Mouse (Mus musculus) limb, embryonic 10.5 days (tissue): ENCODE measurements around the gene Trip13. TPM values are rescaled to one million over a fixed set of nuclear protein-coding genes. Genes with fewer than 3 reads are reported as not detected.
A peak's percentile ranks its signal among the peaks of the same experiment; 100 is the strongest.

Source experiments
- DNase-seq: peaks from one replicate; pipeline ENCODE4 v3.0.0-alpha.2; 2017; ENCODE audit warnings: low spot score
- H3K27ac ChIP-seq: fragments of 300-500 bp; sonication (generic); 2 replicates; pipeline ENCODE4 v1.5.1; 2016; ENCODE audit warnings: mild to moderate bottlenecking
- H3K27me3 ChIP-seq: fragments of 300-500 bp; sonication (generic); 2 replicates; pipeline ENCODE4 v1.6.1; 2016; ENCODE audit warnings: low read depth, mild to moderate bottlenecking; ENCODE audit not compliant: poor library complexity, severe bottlenecking
- H3K36me3 ChIP-seq: fragments of 300-500 bp; sonication (generic); 2 replicates; pipeline ENCODE4 v1.6.1; 2016; ENCODE audit warnings: mild to moderate bottlenecking, moderate library complexity
- H3K4me1 ChIP-seq: fragments of 300-500 bp; sonication (generic); 2 replicates; pipeline ENCODE4 v1.6.1; 2016
- H3K4me3 ChIP-seq: fragments of 300-500 bp; sonication (generic); 2 replicates; pipeline ENCODE4 v1.5.1; 2016; ENCODE audit warnings: mild to moderate bottlenecking, moderate library complexity
- H3K9me3 ChIP-seq: fragments of 300-500 bp; sonication (generic); replicated peaks from 2 replicates; pipeline ENCODE4 v1.6.1; 2016; ENCODE audit warnings: mild to moderate bottlenecking
- whole genome bisulfite sequencing: fragments of 180-500 bp; shearing (Covaris S2); methylation state at CpG from one replicate; pipeline ENCODE4 v1.1.7; 2016; 5-methylcytosine and 5-hydroxymethylcytosine counted together
- polyA plus RNA-seq: library from polyadenylated mRNA; unstranded; fragments of >200 nt; fragmentation: Nextera tagmentation; extraction: Ambion mirVana; gene quantifications from 2 replicates; pipeline ENCODE4 v1.2.1, GENCODE M21; 2016

Trip13 gene
- polyA plus RNA-seq = 80.2 and 81.1 TPM in 2 replicates

DNA sequence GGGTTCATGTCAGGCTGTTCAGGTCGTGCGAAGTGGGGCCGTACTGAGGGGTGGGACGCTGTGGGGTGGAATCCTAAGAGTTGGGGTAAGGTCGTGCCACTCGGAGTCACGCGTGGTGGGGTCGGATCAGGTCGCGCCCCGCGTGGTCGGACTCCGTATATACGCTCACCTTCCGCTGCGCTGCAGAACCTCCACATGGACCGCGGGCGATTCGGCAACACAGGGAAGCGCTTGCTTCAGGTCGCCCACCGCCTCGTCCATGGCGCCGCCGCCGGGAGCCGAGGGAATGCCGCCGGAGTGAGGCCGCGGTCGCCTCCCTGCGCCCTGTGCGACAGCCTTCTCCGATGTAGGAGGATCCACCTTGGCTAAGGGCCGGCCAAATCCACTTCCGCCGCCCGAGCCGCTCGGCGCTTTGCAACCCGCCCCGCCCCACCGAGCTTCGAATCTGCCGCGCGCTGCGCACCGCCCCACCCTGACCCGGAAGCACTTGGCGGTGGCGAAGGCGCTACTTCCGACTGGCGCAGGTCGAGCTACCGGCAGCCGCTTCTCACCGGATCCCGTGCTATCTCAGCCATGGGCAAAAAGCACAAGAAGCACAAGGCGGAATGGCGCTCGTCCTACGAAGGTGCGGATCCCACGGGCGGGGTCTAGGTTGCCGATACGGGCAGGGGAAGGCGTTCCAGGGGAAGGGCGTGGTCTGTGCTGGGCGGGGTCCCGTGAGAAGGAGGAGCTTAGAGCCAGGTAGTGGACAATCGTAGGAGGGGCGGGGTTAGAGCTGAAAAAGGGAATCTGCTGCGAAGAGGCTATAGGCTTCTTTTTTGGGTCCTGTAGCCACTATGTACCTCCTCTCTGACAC lies at the start of gene Trip13, which contains the start of gene Brd9:
Gene Trip13 (minus strand): TSS at position 464 of the 856 bp plus-strand sequence.
Gene Brd9 (plus strand): TSS at position 491 of the 856 bp plus-strand sequence.
- Histone ChIP-seq H3K27ac (peak within 1 kb of the TSS; percentile 95), H3K36me3 (peaks cover 68% of the 10 kb centered on the region), H3K4me1 (peaks cover 14% of the 10 kb centered on the region), H3K4me3 (peak within 1 kb of the TSS; percentile 83), H3K27me3 (no peaks in the 10 kb centered on the region), H3K9me3 (no peaks in the 10 kb centered on the region)
- WGBS = under 1% methylated on average over 81 of the region's 82 CpGs
- DNase-seq = peak; percentile 97

- no peak overlapping the region for H3K27ac ChIP-seq
- WGBS = 88% methylated on average over 5 of the region's 5 CpGs
- no peaks in the 10 kb centered on the region for H3K36me3 ChIP-seq
- H3K27me3 ChIP-seq = no peaks in the 10 kb centered on the region
- no peaks in the 10 kb centered on the region for H3K9me3 ChIP-seq
- DNase-seq = no peak
- H3K4me3 ChIP-seq = no peak overlapping the region
- H3K4me1 ChIP-seq = no peaks in the 10 kb centered on the region
These were observed 39.4 kb upstream of the Trip13 start for GRCm38 (mm10) chr13:73976935-73977334.

DNA sequence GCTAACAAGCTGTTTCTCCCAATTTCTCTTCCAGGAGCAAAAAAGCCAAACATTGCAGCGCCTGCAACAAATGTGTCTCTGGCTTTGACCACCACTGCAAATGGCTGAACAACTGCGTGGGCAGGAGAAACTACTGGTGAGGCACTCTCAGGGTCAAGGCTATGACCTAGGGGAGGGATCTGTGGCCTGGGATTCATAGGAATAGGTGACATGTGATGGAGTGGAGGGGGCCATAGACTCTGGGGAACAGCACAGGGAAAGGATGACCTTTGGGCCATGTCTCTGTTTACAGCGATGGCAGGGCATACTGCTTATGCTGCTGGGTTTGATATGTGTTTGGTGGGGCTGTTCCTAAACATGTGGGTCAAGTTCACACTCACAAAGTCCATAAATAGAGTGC lies 36.9 kb upstream of the Trip13 start:
- no peaks in the 10 kb centered on the region for H3K27me3 ChIP-seq
- 92% methylated on average over 3 of the region's 3 CpGs for WGBS
- no peaks in the 10 kb centered on the region for H3K4me1 ChIP-seq
- no peak overlapping the region for H3K4me3 ChIP-seq
- DNase-seq = no peak
- H3K36me3 ChIP-seq = no peaks in the 10 kb centered on the region
- no peaks in the 10 kb centered on the region for H3K9me3 ChIP-seq
- no peak overlapping the region for H3K27ac ChIP-seq

DNA sequence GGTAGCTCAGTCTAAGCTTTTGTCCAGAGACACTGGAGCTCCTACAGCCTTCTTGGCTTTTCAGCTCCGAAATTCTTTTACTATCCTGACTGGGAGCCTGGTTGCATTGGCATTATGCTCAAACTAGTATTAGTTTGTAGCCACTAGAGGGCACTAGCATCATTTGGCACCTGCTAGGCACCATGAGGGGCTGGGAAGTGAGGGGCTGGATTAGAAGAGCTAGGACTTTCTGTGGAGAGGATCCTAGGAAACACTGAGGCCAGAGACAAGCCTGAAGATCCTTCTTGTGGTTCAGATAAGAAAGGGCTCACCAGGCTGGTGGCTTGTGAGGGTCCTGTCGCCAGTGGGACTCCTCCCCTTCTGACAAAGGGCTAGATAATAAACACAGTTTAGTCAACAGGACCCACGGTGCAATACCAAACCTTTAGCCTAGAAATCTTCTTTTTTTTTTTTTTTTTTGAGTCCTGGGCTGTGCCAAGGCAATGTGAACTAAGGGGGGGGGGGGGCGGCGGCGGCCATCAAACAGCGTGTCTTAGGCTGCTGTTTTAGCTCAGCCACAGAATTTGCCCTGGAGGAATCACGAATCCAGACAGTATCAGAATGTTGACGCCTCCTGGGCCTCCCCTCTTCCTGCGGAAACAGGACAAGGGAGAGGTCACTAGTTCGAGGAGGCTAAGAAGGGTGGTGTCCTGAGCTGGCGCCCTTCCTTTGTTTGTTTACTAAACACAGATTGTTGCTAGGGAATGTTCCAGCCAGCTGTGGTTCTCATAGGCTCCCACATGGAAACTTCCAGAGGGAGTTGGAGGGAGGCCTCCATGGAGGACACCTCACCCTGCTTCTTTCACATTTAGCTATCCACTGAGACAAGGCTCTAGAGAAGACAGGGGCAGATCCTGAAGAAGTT lies 33.2 kb upstream of the Trip13 start:
- H3K4me1 ChIP-seq = no peaks in the 10 kb centered on the region
- 43% methylated on average over 12 of the region's 12 CpGs for WGBS
- H3K4me3 ChIP-seq = no peak overlapping the region
- no peaks in the 10 kb centered on the region for H3K27me3 ChIP-seq
- no peak overlapping the region for H3K27ac ChIP-seq
- no peaks in the 10 kb centered on the region for H3K36me3 ChIP-seq
- no peaks in the 10 kb centered on the region for H3K9me3 ChIP-seq
- DNase-seq = peak; percentile 58

GRCm38 (mm10) chr13:73963551-73963950 lies 26.0 kb upstream of the Trip13 start, which contains the start of gene Zdhhc11:
Gene Zdhhc11, plus strand, starts transcription at chr13:73963851.
- Histone ChIP-seq H3K9me3 (no peaks in the 10 kb centered on the region), H3K4me1 (no peaks in the 10 kb centered on the region), H3K4me3 (no peak within 1 kb of the TSS), H3K27me3 (no peaks in the 10 kb centered on the region), H3K27ac (no peak within 1 kb of the TSS), H3K36me3 (peaks cover 37% of the 10 kb centered on the region)
- DNase-seq = no peak
- 91% methylated on average over 5 of the region's 5 CpGs for WGBS

GRCm38 (mm10) chr13:73961177-73961576 lies 23.6 kb upstream of the Trip13 start:
- H3K27ac ChIP-seq = no peak overlapping the region

GRCm38 (mm10) chr13:73960117-73960652 lies 22.6 kb upstream of the Trip13 start:
- Histone ChIP-seq H3K27me3 (no peaks in the 10 kb centered on the region), H3K4me3 (no peak overlapping the region), H3K36me3 (peaks cover 69% of the 10 kb centered on the region), H3K27ac (no peak overlapping the region), H3K9me3 (no peaks in the 10 kb centered on the region), H3K4me1 (no peaks in the 10 kb centered on the region)
- no peak for DNase-seq
- WGBS = 94% methylated on average over 10 of the region's 10 CpGs

More at GRCm38 (mm10) chr13:73961177-73961576, 23.6 kb upstream of the Trip13 start:
- no peaks in the 10 kb centered on the region for H3K27me3 ChIP-seq
- WGBS = 81% methylated on average over 4 of the region's 4 CpGs
- DNase-seq = no peak
- peaks cover 59% of the 10 kb centered on the region for H3K36me3 ChIP-seq
- no peaks in the 10 kb centered on the region for H3K4me1 ChIP-seq
- no peaks in the 10 kb centered on the region for H3K9me3 ChIP-seq
- H3K4me3 ChIP-seq = no peak overlapping the region

- Histone ChIP-seq H3K27me3 (no peaks in the 10 kb centered on the region), H3K9me3 (no peaks in the 10 kb centered on the region), H3K4me1 (no peaks in the 10 kb centered on the region), H3K36me3 (peaks cover 95% of the 10 kb centered on the region), H3K4me3 (no peak overlapping the region), H3K27ac (no peak overlapping the region)
- WGBS = 90% methylated on average over 5 of the region's 5 CpGs
- no peak for DNase-seq
These were observed 17.9 kb upstream of the Trip13 start for GRCm38 (mm10) chr13:73955531-73955930.

DNA sequence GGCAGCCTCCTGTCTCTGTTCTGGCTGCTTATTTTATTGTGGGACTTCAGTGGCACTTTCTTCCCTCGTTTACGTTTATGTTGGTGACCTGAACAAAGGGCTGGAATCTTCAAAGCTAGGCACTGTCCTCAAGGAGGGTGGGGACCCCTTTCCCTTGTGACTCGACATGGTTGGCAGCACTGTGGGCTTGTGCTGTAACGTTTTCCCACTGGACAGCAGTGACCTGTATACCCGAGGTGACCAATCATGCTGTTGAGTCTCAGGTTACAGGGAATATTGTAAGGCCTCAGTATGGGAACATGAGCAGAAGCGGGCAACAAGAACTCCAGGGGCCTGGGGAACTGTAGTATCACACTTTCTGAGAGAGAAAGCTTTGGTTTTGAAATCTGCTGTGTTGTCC lies 17.1 kb upstream of the Trip13 start:
- no peak overlapping the region for H3K27ac ChIP-seq
- DNase-seq = no peak
- H3K4me3 ChIP-seq = no peak overlapping the region
- H3K9me3 ChIP-seq = no peaks in the 10 kb centered on the region
- H3K36me3 ChIP-seq = peaks cover 95% of the 10 kb centered on the region
- H3K4me1 ChIP-seq = no peaks in the 10 kb centered on the region
- WGBS = 51% methylated on average over 6 of the region's 6 CpGs
- H3K27me3 ChIP-seq = no peaks in the 10 kb centered on the region

GRCm38 (mm10) chr13:73953551-73954130 lies 16.1 kb upstream of the Trip13 start:
- Histone ChIP-seq H3K4me3 (no peak overlapping the region), H3K9me3 (no peaks in the 10 kb centered on the region), H3K36me3 (peaks cover 95% of the 10 kb centered on the region), H3K27me3 (no peaks in the 10 kb centered on the region), H3K4me1 (no peaks in the 10 kb centered on the region), H3K27ac (no peak overlapping the region)
- no peak for DNase-seq
- 94% methylated on average over 1 of the region's 1 CpGs for WGBS

- Histone ChIP-seq H3K9me3 (no peaks in the 10 kb centered on the region), H3K36me3 (peaks cover 97% of the 10 kb centered on the region), H3K27me3 (no peaks in the 10 kb centered on the region), H3K4me3 (no peak overlapping the region), H3K4me1 (no peaks in the 10 kb centered on the region), H3K27ac (no peak overlapping the region)
- no peak for DNase-seq
- WGBS = 94% methylated on average over 9 of the region's 9 CpGs
These were observed 7.0 kb upstream of the Trip13 start for GRCm38 (mm10) chr13:73944606-73945005.

DNA sequence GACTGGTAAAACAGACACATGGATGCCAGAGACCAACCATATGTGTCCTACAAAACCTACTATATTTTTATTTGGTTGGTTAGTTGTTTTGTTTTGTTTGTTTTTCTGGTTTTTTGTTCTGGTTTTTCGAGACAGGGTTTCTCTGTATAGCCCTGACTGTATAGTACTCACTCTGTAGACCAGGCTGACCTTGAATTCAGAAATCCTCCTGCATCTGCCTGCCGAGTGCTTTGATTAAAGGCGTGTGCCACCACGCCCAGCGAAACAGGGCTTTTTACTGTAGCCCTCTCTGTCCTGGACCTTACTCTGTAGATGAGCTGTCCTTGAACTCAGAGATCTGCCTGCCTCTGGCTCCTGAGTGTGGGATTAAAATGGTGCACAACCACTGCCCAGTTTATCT lies 1.5 kb upstream of the Trip13 start:
- WGBS = 92% methylated on average over 5 of the region's 5 CpGs
- H3K27me3 ChIP-seq = no peaks in the 10 kb centered on the region
- peaks cover 14% of the 10 kb centered on the region for H3K4me1 ChIP-seq
- no peak overlapping the region for H3K27ac ChIP-seq
- no peaks in the 10 kb centered on the region for H3K9me3 ChIP-seq
- no peak overlapping the region for H3K4me3 ChIP-seq
- no peak for DNase-seq
- peaks cover 68% of the 10 kb centered on the region for H3K36me3 ChIP-seq
